Mouse (Mus musculus): ENCODE measurements at regions not wholly inside any gene's neighbourhood (a gene's known extent, or its start where the extent isn't known, plus 50 kb on each side); places are given as distances from the start of the nearest gene placed in this dataset.

- no peak overlapping the region for H3K27ac ChIP-seq (ENCODE audit: low read depth, low read length)
- no peaks in the 10 kb centered on the region for H3K27me3 ChIP-seq (replicated peaks; ENCODE audit: control insufficient read depth, insufficient read depth, low read length)
- no peak overlapping the region for H3K4me2 ChIP-seq (ENCODE audit: low read length)
- H3K4me3 ChIP-seq (ENCODE audit: low read length): no peak overlapping the region
- ATAC-seq: peak; percentile 48
- WGBS: 8% methylated on average over 1 of the region's 1 CpGs
- H3K9ac ChIP-seq (ENCODE audit: low read depth, low read length): no peak overlapping the region
- no peaks in the 10 kb centered on the region for H3K9me3 ChIP-seq (ENCODE audit: control insufficient read depth, low read length)
- H3K36me3 ChIP-seq (ENCODE audit: control insufficient read depth, insufficient read depth, low read length): no peaks in the 10 kb centered on the region
- H3K4me1 ChIP-seq (ENCODE audit: control insufficient read depth, insufficient read depth, low read depth, low read length): peaks cover 4% of the 10 kb centered on the region
Observed at GRCm38 (mm10) chr3:101701763-101702173, 97.3 kb upstream of the Atp1a1 start.

- peak; percentile 63 for ATAC-seq
- Histone ChIP-seq H3K4me1 (ENCODE audit: control insufficient read depth, insufficient read depth, low read depth, low read length) (peaks cover 4% of the 10 kb centered on the region), H3K4me2 (ENCODE audit: low read length) (no peak overlapping the region), H3K9me3 (ENCODE audit: control insufficient read depth, low read length) (no peaks in the 10 kb centered on the region), H3K36me3 (ENCODE audit: control insufficient read depth, insufficient read depth, low read length) (no peaks in the 10 kb centered on the region), H3K27ac (ENCODE audit: low read depth, low read length) (no peak overlapping the region), H3K9ac (ENCODE audit: low read depth, low read length) (no peak overlapping the region), H3K27me3 (replicated peaks; ENCODE audit: control insufficient read depth, insufficient read depth, low read length) (no peaks in the 10 kb centered on the region), H3K4me3 (ENCODE audit: low read length) (no peak overlapping the region)
- WGBS: 56% methylated on average over 10 of the region's 10 CpGs
Observed at GRCm38 (mm10) chr3:101700974-101701610, 96.6 kb upstream of the Atp1a1 start.

GRCm38 (mm10) chr3:101699929-101700681 is 95.6 kb upstream of the Atp1a1 start:
- Histone ChIP-seq H3K4me1 (ENCODE audit: control insufficient read depth, insufficient read depth, low read depth, low read length) (peaks cover 4% of the 10 kb centered on the region), H3K4me3 (ENCODE audit: low read length) (no peak overlapping the region), H3K4me2 (ENCODE audit: low read length) (no peak overlapping the region), H3K9ac (ENCODE audit: low read depth, low read length) (no peak overlapping the region), H3K27me3 (replicated peaks; ENCODE audit: control insufficient read depth, insufficient read depth, low read length) (no peaks in the 10 kb centered on the region), H3K27ac (ENCODE audit: low read depth, low read length) (no peak overlapping the region), H3K9me3 (ENCODE audit: control insufficient read depth, low read length) (no peaks in the 10 kb centered on the region), H3K36me3 (ENCODE audit: control insufficient read depth, insufficient read depth, low read length) (no peaks in the 10 kb centered on the region)
- WGBS: 72% methylated on average over 12 of the region's 12 CpGs
- ATAC-seq: peak; percentile 43; the same call in 1 of the 2 replicates

- no peak overlapping the region for H3K27ac ChIP-seq (ENCODE audit: low read depth, low read length)
- no peaks in the 10 kb centered on the region for H3K27me3 ChIP-seq (replicated peaks; ENCODE audit: control insufficient read depth, insufficient read depth, low read length)
- H3K4me3 ChIP-seq (ENCODE audit: low read length): no peak overlapping the region
- no peaks in the 10 kb centered on the region for H3K9me3 ChIP-seq (ENCODE audit: control insufficient read depth, low read length)
- H3K36me3 ChIP-seq (ENCODE audit: control insufficient read depth, insufficient read depth, low read length): no peaks in the 10 kb centered on the region
- H3K4me2 ChIP-seq (ENCODE audit: low read length): no peak overlapping the region
- no peak overlapping the region for H3K9ac ChIP-seq (ENCODE audit: low read depth, low read length)
- H3K4me1 ChIP-seq (ENCODE audit: control insufficient read depth, insufficient read depth, low read depth, low read length): peaks cover 4% of the 10 kb centered on the region
- no peak for ATAC-seq
- WGBS: 93% methylated on average over 2 of the region's 2 CpGs
Observed at GRCm38 (mm10) chr3:101696832-101697231, 92.3 kb upstream of the Atp1a1 start.

- no peaks in the 10 kb centered on the region for H3K27me3 ChIP-seq (replicated peaks; ENCODE audit: control insufficient read depth, insufficient read depth, low read length)
- no peak overlapping the region for H3K27ac ChIP-seq (ENCODE audit: low read depth, low read length)
- no peak overlapping the region for H3K4me3 ChIP-seq (ENCODE audit: low read length)
- ATAC-seq: no peak
- no peak overlapping the region for H3K9ac ChIP-seq (ENCODE audit: low read depth, low read length)
- no peaks in the 10 kb centered on the region for H3K9me3 ChIP-seq (ENCODE audit: control insufficient read depth, low read length)
- no peak overlapping the region for H3K4me2 ChIP-seq (ENCODE audit: low read length)
- H3K36me3 ChIP-seq (ENCODE audit: control insufficient read depth, insufficient read depth, low read length): no peaks in the 10 kb centered on the region
- WGBS: 70% methylated on average over 1 of the region's 1 CpGs
- no peaks in the 10 kb centered on the region for H3K4me1 ChIP-seq (ENCODE audit: control insufficient read depth, insufficient read depth, low read depth, low read length)
Observed at GRCm38 (mm10) chr3:101694311-101694710, 89.8 kb upstream of the Atp1a1 start.

- Histone ChIP-seq H3K9me3 (ENCODE audit: control insufficient read depth, low read length) (no peaks in the 10 kb centered on the region), H3K27ac (ENCODE audit: low read depth, low read length) (no peak overlapping the region), H3K4me1 (ENCODE audit: control insufficient read depth, insufficient read depth, low read depth, low read length) (no peaks in the 10 kb centered on the region), H3K4me2 (ENCODE audit: low read length) (no peak overlapping the region), H3K4me3 (ENCODE audit: low read length) (no peak overlapping the region), H3K27me3 (replicated peaks; ENCODE audit: control insufficient read depth, insufficient read depth, low read length) (no peaks in the 10 kb centered on the region), H3K9ac (ENCODE audit: low read depth, low read length) (no peak overlapping the region), H3K36me3 (ENCODE audit: control insufficient read depth, insufficient read depth, low read length) (no peaks in the 10 kb centered on the region)
- 80% methylated on average over 8 of the region's 8 CpGs for WGBS
- ATAC-seq: no peak
Observed at GRCm38 (mm10) chr3:101691937-101692604, 87.6 kb upstream of the Atp1a1 start.

GRCm38 (mm10) chr3:101690779-101691178 is 86.3 kb upstream of the Atp1a1 start:
- Histone ChIP-seq H3K27me3 (replicated peaks; ENCODE audit: control insufficient read depth, insufficient read depth, low read length) (no peaks in the 10 kb centered on the region), H3K9ac (ENCODE audit: low read depth, low read length) (no peak overlapping the region), H3K4me1 (ENCODE audit: control insufficient read depth, insufficient read depth, low read depth, low read length) (no peaks in the 10 kb centered on the region), H3K27ac (ENCODE audit: low read depth, low read length) (no peak overlapping the region), H3K9me3 (ENCODE audit: control insufficient read depth, low read length) (no peaks in the 10 kb centered on the region), H3K36me3 (ENCODE audit: control insufficient read depth, insufficient read depth, low read length) (no peaks in the 10 kb centered on the region), H3K4me3 (ENCODE audit: low read length) (no peak overlapping the region), H3K4me2 (ENCODE audit: low read length) (no peak overlapping the region)
- WGBS: 73% methylated on average over 2 of the region's 2 CpGs
- ATAC-seq: no peak

- no peaks in the 10 kb centered on the region for H3K4me1 ChIP-seq (ENCODE audit: control insufficient read depth, insufficient read depth, low read depth, low read length)
- no peak overlapping the region for H3K9ac ChIP-seq (ENCODE audit: low read depth, low read length)
- 85% methylated on average over 6 of the region's 6 CpGs for WGBS
- H3K36me3 ChIP-seq (ENCODE audit: control insufficient read depth, insufficient read depth, low read length): no peaks in the 10 kb centered on the region
- no peak overlapping the region for H3K4me3 ChIP-seq (ENCODE audit: low read length)
- no peaks in the 10 kb centered on the region for H3K27me3 ChIP-seq (replicated peaks; ENCODE audit: control insufficient read depth, insufficient read depth, low read length)
- no peak for ATAC-seq
- no peak overlapping the region for H3K27ac ChIP-seq (ENCODE audit: low read depth, low read length)
- no peaks in the 10 kb centered on the region for H3K9me3 ChIP-seq (ENCODE audit: control insufficient read depth, low read length)
- H3K4me2 ChIP-seq (ENCODE audit: low read length): no peak overlapping the region
Observed at GRCm38 (mm10) chr3:101690222-101690621, 85.7 kb upstream of the Atp1a1 start.

- H3K4me1 ChIP-seq (ENCODE audit: control insufficient read depth, insufficient read depth, low read depth, low read length): no peaks in the 10 kb centered on the region
- H3K4me3 ChIP-seq (ENCODE audit: low read length): no peak overlapping the region
- no peak overlapping the region for H3K27ac ChIP-seq (ENCODE audit: low read depth, low read length)
- H3K9ac ChIP-seq (ENCODE audit: low read depth, low read length): no peak overlapping the region
- H3K36me3 ChIP-seq (ENCODE audit: control insufficient read depth, insufficient read depth, low read length): no peaks in the 10 kb centered on the region
- H3K9me3 ChIP-seq (ENCODE audit: control insufficient read depth, low read length): peaks cover 2% of the 10 kb centered on the region; the same call in 1 of the 2 replicates
- no peak overlapping the region for H3K4me2 ChIP-seq (ENCODE audit: low read length)
- ATAC-seq: no peak
- 78% methylated on average over 7 of the region's 7 CpGs for WGBS
- no peaks in the 10 kb centered on the region for H3K27me3 ChIP-seq (replicated peaks; ENCODE audit: control insufficient read depth, insufficient read depth, low read length)
Observed at GRCm38 (mm10) chr3:101685203-101685602, 80.7 kb upstream of the Atp1a1 start.

Measured in hindbrain, embryonic 16.5 days (tissue).